Mouse (Mus musculus) erythroid progenitor cell, adult 5-6 weeks (primary cell): ENCODE measurements around the gene Rev3l. TPM values are rescaled to one million over a fixed set of nuclear protein-coding genes. Genes with fewer than 3 reads are reported as not detected.

Experiments used
- total RNA-seq, 2 experiments: library from RNA; stranded (forward) in 1 of 2; stranded (reverse) in 1 of 2; fragments of 150-400 nt in 1 of 2; fragments of 186-747, 209-891 nt in 1 of 2; gene quantifications; 2 replicates each; pipeline versions ENCODE4 v1.2.3 to v1.2.4; 2015 to 2017; ENCODE audit warnings: low replicate concordance in 2 of 2

Rev3l gene
- total RNA-seq, 2 experiments from 2014 or later, result 56.7 to 77.5 TPM

Other genes starting within 250 kb of the Rev3l start
- 2.9 and 3.6 TPM in 2 replicates for gene Traf3ip2, start 119.2 kb upstream of the Rev3l start, total RNA-seq (2015; ENCODE audit: low replicate concordance)
- gene Traf3ip2, start 119.2 kb upstream of the Rev3l start, total RNA-seq (2017; ENCODE audit: low replicate concordance), result 0.77 TPM in 1 of 2 replicates, not detected in the other
- 1.8 TPM in 1 of 2 replicates, not detected in the other for gene Mfsd4b4, start 167.1 kb downstream of the Rev3l start, total RNA-seq (2015; ENCODE audit: low replicate concordance)
- gene Mfsd4b4, start 167.1 kb downstream of the Rev3l start, total RNA-seq (2017; ENCODE audit: low replicate concordance), result 0.23 TPM in 1 of 2 replicates, not detected in the other
- not detected in 2 replicates for gene Mfsd4b2, start 194.8 kb downstream of the Rev3l start, total RNA-seq (2015; ENCODE audit: low replicate concordance)
- not detected in 2 replicates for gene Mfsd4b2, start 194.8 kb downstream of the Rev3l start, total RNA-seq (2017; ENCODE audit: low replicate concordance)
- not detected in 2 replicates for gene Mfsd4b3, start 228.0 kb downstream of the Rev3l start, total RNA-seq (2015; ENCODE audit: low replicate concordance)
- gene Mfsd4b3, start 228.0 kb downstream of the Rev3l start, total RNA-seq (2017; ENCODE audit: low replicate concordance), result not detected in 2 replicates